Mouse (Mus musculus) hindbrain, embryonic 16.5 days (tissue): ENCODE measurements around the gene Cmip. TPM values are rescaled to one million over a fixed set of nuclear protein-coding genes. Genes with fewer than 3 reads are reported as not detected.

Source experiments
- ATAC-seq: fragments of 200-750 bp; cut with Nextera tagmentation; 2 replicates; pipeline ENCODE4 v1.8.0; 2017; ENCODE audit warnings: moderate TSS enrichment, moderate library complexity
- H3K27ac ChIP-seq: fragments of 300-500 bp; sonication (generic); 2 replicates; pipeline ENCODE4 v1.5.1; 2014; ENCODE audit warnings: low read depth, mild to moderate bottlenecking, control low read depth, low read length, moderate library complexity
- H3K27me3 ChIP-seq: fragments of 300-500 bp; sonication (generic); replicated peaks from 2 replicates; pipeline ENCODE4 v1.6.1; 2014; ENCODE audit warnings: low read length; ENCODE audit not compliant: control insufficient read depth, insufficient read depth
- H3K36me3 ChIP-seq: fragments of 300-500 bp; sonication (generic); 2 replicates; pipeline ENCODE4 v1.6.1; 2014; ENCODE audit warnings: mild to moderate bottlenecking, low read length, moderate library complexity, mixed read lengths; ENCODE audit not compliant: control insufficient read depth, insufficient read depth
- H3K4me1 ChIP-seq: fragments of 300-500 bp; sonication (generic); 2 replicates; pipeline ENCODE4 v1.6.1; 2014; ENCODE audit warnings: low read depth, low read length; ENCODE audit not compliant: control insufficient read depth, insufficient read depth
- H3K4me2 ChIP-seq: fragments of 300-500 bp; sonication (generic); 2 replicates; pipeline ENCODE4 v1.6.1; 2014; ENCODE audit warnings: mild to moderate bottlenecking, low read length, control low read depth, moderate library complexity
- H3K4me3 ChIP-seq: fragments of 300-500 bp; sonication (generic); 2 replicates; pipeline ENCODE4 v1.5.1; 2014; ENCODE audit warnings: mild to moderate bottlenecking, low read length, control low read depth, moderate library complexity
- H3K9ac ChIP-seq: fragments of 300-500 bp; sonication (generic); 2 replicates; pipeline ENCODE4 v1.6.1; 2014; ENCODE audit warnings: low read depth, mild to moderate bottlenecking, control low read depth, low read length, moderate library complexity
- H3K9me3 ChIP-seq: fragments of 300-500 bp; sonication (generic); 2 replicates; pipeline ENCODE4 v1.6.1; 2014; ENCODE audit warnings: mild to moderate bottlenecking, low read length, moderate library complexity; ENCODE audit not compliant: control insufficient read depth
- WGBS: fragments of 180-500 bp; shearing (Covaris S2); extraction: QIAGEN DNeasy Blood & Tissue Kit; methylation state at CpG from one replicate; pipeline ENCODE4 v1.1.7; 2014; 5-methylcytosine and 5-hydroxymethylcytosine counted together
- polyA plus RNA-seq: library from polyadenylated mRNA; unstranded; fragments of >200 nt; fragmentation: Nextera tagmentation; extraction: Ambion mirVana; gene quantifications from 2 replicates; pipeline ENCODE4 v1.2.1, GENCODE M21; 2015

Cmip gene
- polyA plus RNA-seq, 1 experiment from 2014 or later = 143 TPM

GRCm38 (mm10) chr8:117322715-117323310, 65.9 kb downstream of the Cmip start:
- peak overlapping the region; percentile 77 for H3K27ac ChIP-seq
- no peak overlapping the region for H3K4me3 ChIP-seq
- no peaks in the 10 kb centered on the region for H3K36me3 ChIP-seq
- peaks cover 33% of the 10 kb centered on the region for H3K4me1 ChIP-seq
- WGBS = 34% methylated on average over 8 of the region's 8 CpGs
- peak overlapping the region; percentile 42 for H3K4me2 ChIP-seq
- H3K9me3 ChIP-seq = no peaks in the 10 kb centered on the region
- ATAC-seq = peak; percentile 25
- H3K27me3 ChIP-seq = no peaks in the 10 kb centered on the region
- H3K9ac ChIP-seq = peak overlapping the region; percentile 29

- no peak for ATAC-seq
- Histone ChIP-seq H3K9ac (no peak overlapping the region), H3K36me3 (no peaks in the 10 kb centered on the region), H3K27me3 (no peaks in the 10 kb centered on the region), H3K27ac (no peak overlapping the region), H3K9me3 (no peaks in the 10 kb centered on the region), H3K4me3 (no peak overlapping the region), H3K4me1 (peaks cover 47% of the 10 kb centered on the region), H3K4me2 (no peak overlapping the region)
- WGBS = 95% methylated on average over 9 of the region's 9 CpGs
Measured at GRCm38 (mm10) chr8:117324821-117325220, 68.0 kb downstream of the Cmip start.

DNA sequence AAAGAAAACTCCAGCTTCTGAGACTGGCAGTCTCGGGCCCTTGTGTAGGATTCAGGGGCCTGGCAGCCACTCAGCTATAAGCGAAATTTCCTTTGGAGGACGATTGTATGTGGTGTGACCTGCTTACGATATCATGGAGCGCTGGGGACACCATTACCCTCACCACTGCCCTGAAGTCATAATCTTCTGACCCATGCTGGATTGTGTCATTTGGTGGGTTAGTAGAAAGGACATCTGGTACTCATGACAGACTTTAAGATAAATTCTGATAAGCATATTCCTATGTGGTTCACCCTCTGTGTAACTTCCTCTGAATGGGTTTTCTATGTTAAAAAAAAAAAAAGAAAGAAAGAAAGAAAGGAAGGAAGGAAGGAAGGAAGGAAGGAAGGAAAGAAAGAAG, 69.9 kb downstream of the Cmip start:
- Histone ChIP-seq H3K4me1 (peaks cover 39% of the 10 kb centered on the region), H3K9me3 (no peaks in the 10 kb centered on the region), H3K27me3 (no peaks in the 10 kb centered on the region), H3K9ac (no peak overlapping the region), H3K4me3 (no peak overlapping the region), H3K27ac (no peak overlapping the region), H3K36me3 (no peaks in the 10 kb centered on the region), H3K4me2 (no peak overlapping the region)
- no peak for ATAC-seq
- WGBS = 85% methylated on average over 5 of the region's 5 CpGs

- peak overlapping the region; percentile 63 for H3K27ac ChIP-seq
- peak overlapping the region; percentile 41; the same call in 1 of the 2 replicates for H3K9ac ChIP-seq
- WGBS = 36% methylated on average over 7 of the region's 7 CpGs
Measured at GRCm38 (mm10) chr8:117327385-117327837, 70.5 kb downstream of the Cmip start.

DNA sequence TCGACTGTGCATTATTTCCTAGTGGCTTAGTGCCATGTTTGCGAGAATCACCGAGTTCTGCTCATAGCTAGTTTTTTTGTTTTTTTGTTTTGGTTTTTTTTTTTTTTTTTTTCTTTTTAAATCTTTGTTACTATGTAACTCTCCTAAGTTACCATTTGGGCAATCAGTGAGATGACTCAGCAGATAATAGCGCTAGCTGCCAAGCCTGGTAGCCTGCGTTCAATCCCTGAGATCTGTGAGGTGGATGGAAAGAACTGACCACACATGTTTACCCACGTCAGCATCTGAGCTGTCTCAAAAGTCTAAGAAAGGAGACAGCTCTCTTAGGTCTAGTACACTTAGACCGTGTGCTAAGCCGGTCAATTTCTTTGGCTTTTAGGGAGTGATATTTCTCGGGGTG, 71.9 kb downstream of the Cmip start:
- Histone ChIP-seq H3K4me2 (no peak overlapping the region), H3K9ac (no peak overlapping the region), H3K27ac (peak overlapping the region; percentile 37; the same call in 1 of the 2 replicates), H3K9me3 (no peaks in the 10 kb centered on the region), H3K27me3 (no peaks in the 10 kb centered on the region), H3K4me1 (peaks cover 34% of the 10 kb centered on the region), H3K4me3 (no peak overlapping the region), H3K36me3 (no peaks in the 10 kb centered on the region)
- 73% methylated on average over 9 of the region's 9 CpGs for WGBS
- ATAC-seq = no peak

More at GRCm38 (mm10) chr8:117327385-117327837, 70.5 kb downstream of the Cmip start:
- no peaks in the 10 kb centered on the region for H3K27me3 ChIP-seq
- no peak overlapping the region for H3K4me3 ChIP-seq
- ATAC-seq = no peak
- no peaks in the 10 kb centered on the region for H3K9me3 ChIP-seq
- H3K4me1 ChIP-seq = peaks cover 33% of the 10 kb centered on the region
- H3K36me3 ChIP-seq = no peaks in the 10 kb centered on the region
- H3K4me2 ChIP-seq = no peak overlapping the region

GRCm38 (mm10) chr8:117329167-117329566, 72.3 kb downstream of the Cmip start:
- Histone ChIP-seq H3K4me2 (no peak overlapping the region), H3K36me3 (no peaks in the 10 kb centered on the region), H3K9me3 (no peaks in the 10 kb centered on the region), H3K4me3 (no peak overlapping the region), H3K27me3 (no peaks in the 10 kb centered on the region), H3K4me1 (peaks cover 37% of the 10 kb centered on the region), H3K9ac (no peak overlapping the region), H3K27ac (peak overlapping the region; percentile 44; the same call in 1 of the 2 replicates)
- no peak for ATAC-seq
- WGBS = 47% methylated on average over 9 of the region's 9 CpGs

GRCm38 (mm10) chr8:117329903-117330302, 73.0 kb downstream of the Cmip start:
- Histone ChIP-seq H3K36me3 (no peaks in the 10 kb centered on the region), H3K9me3 (no peaks in the 10 kb centered on the region), H3K9ac (no peak overlapping the region), H3K4me1 (peaks cover 44% of the 10 kb centered on the region), H3K27me3 (no peaks in the 10 kb centered on the region), H3K4me2 (no peak overlapping the region), H3K27ac (no peak overlapping the region), H3K4me3 (no peak overlapping the region)
- 48% methylated on average over 2 of the region's 2 CpGs for WGBS
- ATAC-seq = no peak

GRCm38 (mm10) chr8:117332229-117333010, 75.6 kb downstream of the Cmip start:
- no peak overlapping the region for H3K4me2 ChIP-seq
- no peak overlapping the region for H3K4me3 ChIP-seq
- ATAC-seq = no peak
- H3K9me3 ChIP-seq = no peaks in the 10 kb centered on the region
- no peak overlapping the region for H3K27ac ChIP-seq
- 83% methylated on average over 25 of the region's 27 CpGs for WGBS
- H3K27me3 ChIP-seq = no peaks in the 10 kb centered on the region
- H3K4me1 ChIP-seq = peaks cover 49% of the 10 kb centered on the region
- H3K36me3 ChIP-seq = no peaks in the 10 kb centered on the region
- no peak overlapping the region for H3K9ac ChIP-seq

- Histone ChIP-seq H3K4me1 (peaks cover 45% of the 10 kb centered on the region), H3K36me3 (no peaks in the 10 kb centered on the region), H3K9ac (no peak overlapping the region), H3K4me3 (no peak overlapping the region), H3K9me3 (no peaks in the 10 kb centered on the region), H3K27ac (no peak overlapping the region), H3K27me3 (no peaks in the 10 kb centered on the region), H3K4me2 (no peak overlapping the region)
- no peak for ATAC-seq
- WGBS = 44% methylated on average over 6 of the region's 6 CpGs
Measured at GRCm38 (mm10) chr8:117333619-117334018, 76.8 kb downstream of the Cmip start.
